Mouse (Mus musculus) ES-Bruce4 (cell line): ENCODE data around the gene Rtkn2. TPM values are rescaled to one million over a fixed set of nuclear protein-coding genes. Genes with fewer than 3 reads are reported as not detected.

ENCODE experiments used
- H3K27ac ChIP-seq: 2 replicates; pipeline ENCODE4 v1.5.1; 2012; ENCODE audit warnings: low read length, inconsistent platforms; ENCODE audit not compliant: insufficient read depth
- H3K27me3 ChIP-seq: 2 replicates; pipeline ENCODE4 v1.6.1; 2012; ENCODE audit warnings: mild to moderate bottlenecking, low read length, inconsistent platforms; ENCODE audit not compliant: control insufficient read depth, poor library complexity, insufficient read depth, severe bottlenecking
- H3K36me3 ChIP-seq: 2 replicates; pipeline ENCODE4 v1.6.1; 2012; ENCODE audit warnings: inconsistent platforms, mild to moderate bottlenecking, low read length, moderate library complexity; ENCODE audit not compliant: control insufficient read depth, poor library complexity, insufficient read depth, severe bottlenecking
- H3K4me1 ChIP-seq: one replicate; pipeline ENCODE4 v1.8.1; 2011; ENCODE audit warnings: low read length; ENCODE audit not compliant: control insufficient read depth, insufficient read depth
- H3K4me3 ChIP-seq: 2 replicates; pipeline ENCODE4 v1.5.1; 2011; ENCODE audit warnings: low read depth, mild to moderate bottlenecking, low read length
- H3K9ac ChIP-seq: 2 replicates; pipeline ENCODE4 v1.6.1; 2012; ENCODE audit warnings: low read depth, mild to moderate bottlenecking, inconsistent platforms; ENCODE audit not compliant: poor library complexity, severe bottlenecking
- H3K9me3 ChIP-seq: replicated peaks from 2 replicates; pipeline ENCODE4 v1.6.1; 2012; ENCODE audit warnings: mild to moderate bottlenecking, low read length, inconsistent platforms; ENCODE audit not compliant: control insufficient read depth, poor library complexity, insufficient read depth, severe bottlenecking
- CTCF ChIP-seq: IDR thresholded peaks from one replicate; pipeline ENCODE4 v1.8.1; 2011; ENCODE audit warnings: low read depth, low read length
- EP300 ChIP-seq: IDR thresholded peaks from 2 replicates; pipeline ENCODE4 v1.6.1; 2011; ENCODE audit warnings: low read depth, low read length; ENCODE audit not compliant: insufficient read depth
- POLR2A ChIP-seq: IDR thresholded peaks from one replicate; pipeline ENCODE4 v1.8.1; 2011; ENCODE audit warnings: low read length; ENCODE audit not compliant: insufficient read depth
- polyA plus RNA-seq: library from polyadenylated mRNA; stranded (reverse); fragments of >200 nt; gene quantifications from 2 replicates; pipeline ENCODE4 v1.2.4, GENCODE M21; 2011; ENCODE audit warnings: low read depth; ENCODE audit not compliant: missing spikeins, insufficient read depth, insufficient read length

The Rtkn2 gene
- 16.4 and 19.4 TPM in 2 replicates for polyA plus RNA-seq

DNA sequence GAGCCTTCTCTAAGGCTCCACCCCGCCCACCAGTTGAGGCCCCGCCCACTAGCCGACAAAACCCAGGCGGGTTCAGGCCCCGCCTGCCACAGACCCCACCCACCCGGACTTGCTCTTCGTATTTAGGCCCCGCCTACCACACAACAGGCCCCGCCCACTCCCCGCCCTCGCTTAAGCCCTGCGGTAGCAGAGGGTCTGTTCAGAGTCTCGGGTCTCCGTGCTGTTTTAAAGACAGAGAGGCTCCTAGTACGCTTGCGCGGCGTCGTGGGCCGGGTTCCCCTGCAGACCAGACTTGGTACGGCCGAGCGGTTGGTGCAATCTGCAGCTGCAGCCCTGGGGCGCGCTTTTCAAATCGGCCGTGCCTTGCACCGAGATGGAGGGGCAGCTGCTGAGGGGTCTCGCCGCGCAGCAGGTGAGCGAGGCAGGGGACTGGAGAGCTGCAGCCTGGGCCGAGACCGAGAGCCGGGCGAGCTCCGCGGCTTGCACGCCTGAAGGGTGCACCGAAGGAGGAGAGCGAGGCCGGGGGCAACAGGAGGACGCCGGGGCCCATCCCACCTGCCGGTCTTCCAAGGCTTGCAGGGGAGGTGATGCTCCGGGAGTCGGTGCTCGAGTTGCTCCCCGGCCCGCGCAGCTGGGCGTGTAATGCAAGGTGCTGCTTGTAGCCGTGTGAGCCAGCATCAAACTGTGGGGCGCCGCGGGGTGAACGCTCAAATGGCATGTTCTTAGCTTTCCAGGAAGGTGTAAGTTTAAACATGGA lies at the start of gene Rtkn2:
TSS of gene Rtkn2 (plus strand) at position 170 of the 757 bp plus-strand sequence.
- TF ChIP-seq CTCF: no peak
- TF ChIP-seq EP300: peak; percentile 54; the same call in 1 of the 2 replicates
- peak; percentile 68 for TF ChIP-seq POLR2A
- Histone ChIP-seq H3K4me3 (peak within 1 kb of the TSS; percentile 93), H3K9me3 (no peaks in the 10 kb centered on the region), H3K36me3 (no peaks in the 10 kb centered on the region), H3K27me3 (no peaks in the 10 kb centered on the region), H3K4me1 (no peaks in the 10 kb centered on the region), H3K9ac (peak within 1 kb of the TSS; percentile 58), H3K27ac (peak within 1 kb of the TSS; percentile 32)

DNA sequence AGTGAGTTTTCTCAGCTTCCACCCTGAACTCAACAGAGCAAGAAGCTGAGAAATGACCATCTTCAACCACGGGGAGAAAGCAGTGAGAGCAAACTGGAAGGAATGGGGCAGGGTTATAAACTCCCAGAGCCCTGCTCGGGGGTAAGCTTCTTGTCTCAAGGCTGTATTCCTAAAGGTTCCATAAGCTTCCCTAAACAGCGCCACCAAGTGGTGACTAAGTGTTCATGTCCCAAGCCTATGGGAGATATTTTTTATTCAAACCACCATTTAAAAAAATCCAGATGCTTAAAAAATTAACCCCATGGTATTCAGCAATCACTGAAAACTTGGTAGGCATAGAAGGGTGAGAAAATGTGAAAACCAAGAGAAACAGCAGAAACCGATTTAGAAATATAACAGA lies 48.0 kb upstream of the Rtkn2 start:
- H3K4me1 ChIP-seq: no peaks in the 10 kb centered on the region
- TF ChIP-seq EP300 (no peak), POLR2A (no peak), CTCF (no peak)
- no peaks in the 10 kb centered on the region for H3K9me3 ChIP-seq
- H3K4me3 ChIP-seq: no peak overlapping the region
- no peak overlapping the region for H3K27ac ChIP-seq
- H3K9ac ChIP-seq: no peak overlapping the region
- H3K27me3 ChIP-seq: no peaks in the 10 kb centered on the region; the same call in 1 of the 2 replicates
- no peaks in the 10 kb centered on the region for H3K36me3 ChIP-seq

DNA sequence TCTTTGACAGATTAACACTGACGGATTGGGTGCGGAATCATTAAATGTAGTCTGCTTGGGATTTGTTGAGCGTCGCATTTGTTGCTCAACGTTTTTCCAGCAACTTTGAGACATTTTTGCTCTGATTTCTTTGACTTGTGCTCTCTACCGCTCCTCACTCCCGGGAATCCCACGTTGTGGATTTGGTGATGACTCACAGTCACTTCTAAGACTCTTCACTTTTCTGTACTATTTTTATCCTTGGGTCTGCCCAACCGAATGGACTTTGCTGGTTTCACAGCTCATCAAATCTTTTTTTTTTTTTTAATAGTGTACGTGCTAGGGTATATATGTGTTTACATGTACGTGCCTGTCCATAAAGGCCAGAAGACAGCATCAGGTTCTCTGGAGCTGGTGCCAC lies 46.6 kb upstream of the Rtkn2 start:
- H3K4me1 ChIP-seq: no peaks in the 10 kb centered on the region
- no peak overlapping the region for H3K4me3 ChIP-seq
- no peak overlapping the region for H3K9ac ChIP-seq
- no peak overlapping the region for H3K27ac ChIP-seq
- no peak for TF ChIP-seq EP300
- TF ChIP-seq CTCF: no peak
- TF ChIP-seq POLR2A: no peak
- H3K9me3 ChIP-seq: no peaks in the 10 kb centered on the region
- H3K27me3 ChIP-seq: no peaks in the 10 kb centered on the region; the same call in 1 of the 2 replicates
- H3K36me3 ChIP-seq: no peaks in the 10 kb centered on the region

- no peak overlapping the region for H3K9ac ChIP-seq
- TF ChIP-seq EP300 (no peak), POLR2A (no peak), CTCF (no peak)
- no peaks in the 10 kb centered on the region for H3K9me3 ChIP-seq
Measured at GRCm38 (mm10) chr10:67936944-67937343, 42.4 kb upstream of the Rtkn2 start.

GRCm38 (mm10) chr10:67937775-67938174 lies 41.6 kb upstream of the Rtkn2 start:
- Histone ChIP-seq H3K9ac (no peak overlapping the region), H3K27ac (no peak overlapping the region), H3K4me1 (no peaks in the 10 kb centered on the region), H3K27me3 (no peaks in the 10 kb centered on the region), H3K4me3 (no peak overlapping the region), H3K36me3 (no peaks in the 10 kb centered on the region), H3K9me3 (no peaks in the 10 kb centered on the region)
- no peak for TF ChIP-seq POLR2A

More at GRCm38 (mm10) chr10:67936944-67937343, 42.4 kb upstream of the Rtkn2 start:
- no peaks in the 10 kb centered on the region for H3K4me1 ChIP-seq
- H3K27me3 ChIP-seq: no peaks in the 10 kb centered on the region
- no peak overlapping the region for H3K27ac ChIP-seq
- H3K36me3 ChIP-seq: no peaks in the 10 kb centered on the region
- no peak overlapping the region for H3K4me3 ChIP-seq

- Histone ChIP-seq H3K27ac (no peak overlapping the region), H3K9ac (no peak overlapping the region), H3K9me3 (no peaks in the 10 kb centered on the region), H3K27me3 (no peaks in the 10 kb centered on the region), H3K4me1 (no peaks in the 10 kb centered on the region), H3K36me3 (no peaks in the 10 kb centered on the region), H3K4me3 (no peak overlapping the region)
- no peak for TF ChIP-seq POLR2A
- no peak for TF ChIP-seq CTCF
- no peak for TF ChIP-seq EP300
Measured at GRCm38 (mm10) chr10:67939546-67939945, 39.8 kb upstream of the Rtkn2 start.
